Mouse (Mus musculus) lung, postnatal 25 days (tissue): ENCODE data around the gene Ifna1.

Source experiments
- DNase-seq: peaks from one replicate; pipeline ENCODE4 v3.0.0; 2022; ENCODE audit warnings: low spot score

The Ifna1 gene

DNA sequence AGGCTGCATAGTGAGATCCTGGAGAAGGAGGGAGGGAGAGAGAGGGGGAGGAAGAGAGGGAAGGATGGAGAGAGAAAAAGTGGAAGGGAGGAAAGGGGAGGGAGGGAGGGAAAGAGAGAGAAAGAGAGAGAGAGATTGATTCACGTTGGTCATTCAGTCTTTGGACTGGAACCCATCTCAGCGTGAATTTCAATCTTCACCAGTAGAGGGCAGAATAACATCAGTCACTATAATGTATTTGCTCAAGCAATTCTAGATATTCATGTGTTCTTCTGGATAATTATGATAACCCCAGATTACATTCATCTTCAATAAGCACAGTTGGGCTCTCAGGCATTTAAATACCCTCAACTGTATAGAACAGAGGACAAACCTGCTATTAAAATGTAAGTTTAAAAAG, 22.8 kb downstream of the Ifna1 start:
- peak; percentile 46 for DNase-seq

DNA sequence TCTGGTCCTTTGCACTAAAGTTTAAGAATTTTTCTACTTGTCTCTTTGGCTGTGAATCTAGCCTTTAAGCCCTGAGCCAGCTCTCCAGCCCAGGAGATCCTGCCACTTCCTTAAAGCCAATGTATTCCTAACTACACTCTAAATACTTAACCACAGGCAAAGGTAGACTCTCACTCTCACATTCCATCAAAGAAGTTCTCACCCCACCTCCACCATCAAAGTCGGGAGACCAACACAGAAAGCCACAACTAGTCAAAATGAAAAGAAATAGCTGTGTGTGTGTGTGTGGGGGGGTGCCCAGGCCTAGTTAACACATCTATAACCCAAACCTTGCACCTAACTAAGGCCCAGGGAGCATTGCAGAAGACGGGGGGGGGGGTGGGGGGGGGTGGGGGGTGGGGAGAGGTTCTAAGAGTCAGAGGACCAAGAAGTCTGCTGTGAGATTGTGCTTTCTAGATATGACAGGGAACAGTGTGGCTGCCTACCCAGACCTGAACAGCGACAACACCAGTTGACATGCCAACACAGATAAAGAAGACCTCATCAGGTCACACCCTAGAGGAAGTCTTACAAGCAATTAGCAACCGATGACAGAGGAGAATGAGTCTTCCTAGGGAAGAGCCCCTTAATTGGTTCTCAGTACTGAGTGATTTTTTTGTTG, 25.7 kb downstream of the Ifna1 start:
- DNase-seq = no peak

DNA sequence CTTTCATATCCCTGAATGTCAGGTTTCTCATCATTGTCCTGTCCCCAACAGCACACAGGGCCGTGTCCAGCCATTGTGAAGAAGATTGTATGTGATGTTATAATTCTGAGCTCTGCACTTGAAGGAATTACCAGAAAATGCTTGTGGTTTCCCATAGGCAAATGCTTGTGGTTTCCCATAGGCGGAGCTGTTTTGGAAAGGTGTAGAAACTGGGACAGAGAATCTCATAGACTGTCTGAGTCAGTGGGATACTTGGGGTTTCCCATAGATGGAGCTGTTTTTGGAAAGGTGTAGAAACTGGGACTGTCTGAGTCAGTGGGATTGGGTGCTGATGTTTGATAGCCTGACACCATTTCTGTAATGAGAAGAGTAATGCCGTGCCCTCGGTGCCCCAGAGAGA, 26.6 kb downstream of the Ifna1 start:
- DNase-seq = no peak

DNA sequence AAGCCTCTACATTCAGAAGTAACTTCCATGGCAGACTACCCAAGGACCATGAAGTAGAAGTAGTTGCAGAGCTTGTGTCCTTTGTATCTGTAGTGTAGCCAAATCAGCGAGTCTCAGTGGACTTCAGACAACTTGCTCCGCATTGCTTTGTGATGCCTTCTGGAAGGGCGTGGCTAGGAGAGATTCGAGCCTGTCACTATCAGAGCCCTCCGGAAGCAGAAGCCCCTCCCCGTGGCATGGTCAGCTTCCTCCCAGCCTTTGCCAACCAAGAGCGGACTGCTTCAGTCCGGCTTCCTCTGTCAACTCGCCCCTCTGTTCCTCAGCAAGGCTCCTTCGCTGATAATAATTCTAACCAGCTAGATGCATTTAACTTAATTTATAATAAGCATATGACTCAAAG, 28.4 kb downstream of the Ifna1 start:
- no peak for DNase-seq

DNA sequence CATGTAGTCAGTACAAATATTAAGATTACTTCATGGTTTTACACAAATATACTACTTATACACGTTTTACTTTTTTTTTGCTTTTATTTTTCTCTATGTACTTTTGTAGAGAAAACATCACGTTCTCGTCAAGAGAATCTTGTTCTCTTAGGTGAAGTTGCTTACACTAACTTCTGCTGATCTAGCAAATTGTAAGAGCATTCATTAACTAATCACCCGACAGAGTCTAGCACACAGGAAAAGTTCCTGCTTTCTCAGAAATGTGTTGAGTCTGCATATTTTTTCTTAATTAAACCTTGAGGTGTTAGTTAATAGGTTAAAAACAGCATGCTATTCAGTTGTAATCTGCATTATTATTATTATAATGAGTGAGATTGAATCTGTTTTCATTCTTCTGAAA, 28.9 kb downstream of the Ifna1 start:
- no peak for DNase-seq

DNA sequence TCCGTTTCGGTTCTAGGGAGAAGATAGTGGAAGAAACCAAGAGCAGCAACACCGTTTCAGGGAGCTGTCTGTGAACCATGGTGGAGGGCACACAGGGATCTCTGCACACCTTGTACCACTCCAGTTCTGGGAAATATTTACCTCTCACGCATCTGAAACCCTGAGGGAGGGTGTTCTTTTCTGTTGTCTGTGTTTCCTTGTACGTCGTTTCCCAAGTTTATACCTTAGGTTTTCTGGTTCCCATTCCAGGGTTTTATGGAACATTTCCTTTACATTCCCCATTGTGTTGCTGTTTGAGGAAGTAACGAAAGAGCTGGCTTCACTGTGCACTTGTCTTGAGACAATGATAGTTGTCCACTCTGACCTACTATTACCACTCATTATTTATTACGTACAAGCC, 30.2 kb downstream of the Ifna1 start, which contains the start of gene Ifne:
Ifne (minus strand) TSS at position 101 of the 400 bp plus-strand sequence.
- no peak for DNase-seq

DNA sequence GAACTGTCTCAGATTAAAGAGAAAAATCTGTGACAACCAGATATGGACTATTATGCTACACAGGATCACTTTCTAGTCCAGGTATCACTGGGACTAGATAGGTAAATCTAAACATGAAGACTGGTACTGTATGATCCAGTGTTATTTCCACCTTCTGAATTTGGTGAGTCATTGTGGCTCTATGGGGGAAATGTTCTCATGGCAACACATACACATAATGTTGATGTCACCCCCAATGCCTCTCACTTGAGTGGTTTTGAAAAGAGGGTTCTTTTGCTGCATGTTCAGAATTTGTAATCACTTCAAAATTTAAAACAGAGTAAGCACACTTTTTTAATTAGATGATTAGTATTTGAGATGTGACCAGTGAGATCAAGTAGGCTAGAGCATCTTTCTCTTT, 38.3 kb downstream of the Ifna1 start:
- DNase-seq = no peak

DNA sequence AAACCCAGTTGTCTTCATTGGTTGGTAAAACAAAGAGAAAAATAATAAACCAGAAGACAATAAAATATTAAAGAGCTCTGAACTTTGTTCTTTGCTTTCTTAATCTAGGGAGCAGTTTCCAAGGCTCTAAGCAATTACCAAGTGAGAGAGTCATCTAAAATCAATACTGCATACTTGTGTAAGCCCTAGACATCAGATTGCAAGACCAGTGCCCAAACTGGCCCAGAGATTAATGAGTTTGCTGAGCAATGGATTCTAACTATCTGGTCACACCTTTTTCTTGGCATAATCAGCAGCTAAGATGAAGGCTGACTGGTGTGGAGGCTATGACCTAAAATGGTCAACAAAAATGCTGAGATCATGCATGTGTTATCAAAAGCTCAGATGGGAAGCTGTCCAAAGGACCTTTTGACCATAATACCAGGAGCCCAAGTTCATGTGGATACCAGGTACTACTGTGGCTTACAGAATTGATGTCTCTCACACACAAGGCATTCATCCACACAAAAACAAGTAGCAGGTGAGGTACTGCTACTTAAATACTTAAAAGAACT, 43.4 kb downstream of the Ifna1 start:
- DNase-seq = no peak
